Mouse (Mus musculus): ENCODE measurements around the gene Olfr135.

The Olfr135 gene

GRCm38 (mm10) chr17:38204035-38204434, at the start of gene Olfr135:
TSS of gene Olfr135 (plus strand) at chr17:38204335.
- no peak for DNase-seq (ENCODE audit: low spot score)

GRCm38 (mm10) chr17:38171088-38171487, 33.0 kb upstream of the Olfr135 start, which contains the start of gene Olfr134:
TSS of gene Olfr134 (plus strand) at chr17:38171388.
- DNase-seq (ENCODE audit: low spot score), result no peak
